Mouse (Mus musculus) lung, adult 2 months (tissue): Measurements from ENCODE around the gene Mcts2.

Experiments
- CTCF ChIP-seq: fragments of 200-500 bp; IDR thresholded peaks from 2 replicates; pipeline ENCODE4 v1.5.1; 2011; ENCODE audit warnings: mild to moderate bottlenecking, low read length, control low read depth; ENCODE audit not compliant: insufficient read depth
- POLR2A ChIP-seq: fragments of 200-500 bp; IDR thresholded peaks from 2 replicates; pipeline ENCODE4 v1.6.1; 2011; ENCODE audit warnings: low read depth, mild to moderate bottlenecking, control low read depth, low read length, borderline replicate concordance; ENCODE audit errors: extremely low read depth

GRCm38 (mm10) chr2:152693233-152693632 lies 6.4 kb downstream of the Mcts2 start:
- TF ChIP-seq CTCF (peak; percentile 88), POLR2A (no peak)
